Mouse (Mus musculus): ENCODE data around the gene Etaa1. TPM values are rescaled to one million over a fixed set of nuclear protein-coding genes. Genes with fewer than 3 reads are reported as not detected.

The Etaa1 gene
- polyA plus RNA-seq (2015; fragmentation: Nextera tagmentation; extraction: Ambion mirVana) = 11.8 and 13.3 TPM in 2 replicates

- Histone ChIP-seq H3K27ac (peak within 1 kb of the TSS; percentile 96), H3K36me3 (ENCODE audit: poor library complexity, severe bottlenecking) (peaks cover 16% of the 10 kb centered on the region), H3K27me3 (no peaks in the 10 kb centered on the region), H3K4me3 (peak within 1 kb of the TSS; percentile 89), H3K4me2 (peak within 1 kb of the TSS; percentile 69), H3K9me3 (replicated peaks) (no peaks in the 10 kb centered on the region), H3K4me1 (peaks cover 18% of the 10 kb centered on the region), H3K9ac (peak within 1 kb of the TSS; percentile 84)
- peak; percentile 100 for ATAC-seq
- WGBS = under 1% methylated on average over 61 of the region's 69 CpGs
Observed at GRCm38 (mm10) chr11:17953231-17954134, at the start of gene Etaa1. Gene Etaa1 (minus strand): TSS chr11:17953875.

- H3K36me3 ChIP-seq (ENCODE audit: poor library complexity, severe bottlenecking) = no peaks in the 10 kb centered on the region
- 92% methylated on average over 3 of the region's 3 CpGs for WGBS
- H3K27me3 ChIP-seq = no peaks in the 10 kb centered on the region
- peak; percentile 19; the same call in 1 of the 2 replicates for ATAC-seq
- no peak overlapping the region for H3K9ac ChIP-seq
- H3K4me1 ChIP-seq = no peaks in the 10 kb centered on the region
- no peak overlapping the region for H3K4me3 ChIP-seq
- no peaks in the 10 kb centered on the region for H3K9me3 ChIP-seq (replicated peaks)
- H3K4me2 ChIP-seq = no peak overlapping the region
- no peak overlapping the region for H3K27ac ChIP-seq
Observed at GRCm38 (mm10) chr11:17994151-17994550, 40.5 kb upstream of the Etaa1 start.

- 89% methylated on average over 9 of the region's 9 CpGs for WGBS
- no peak for ATAC-seq
- H3K36me3 ChIP-seq (ENCODE audit: poor library complexity, severe bottlenecking) = no peaks in the 10 kb centered on the region
Observed at GRCm38 (mm10) chr11:17992311-17992710, 38.6 kb upstream of the Etaa1 start.

GRCm38 (mm10) chr11:17983331-17983730 is 29.7 kb upstream of the Etaa1 start:
- H3K27ac ChIP-seq = no peak overlapping the region
- no peaks in the 10 kb centered on the region for H3K27me3 ChIP-seq
- no peaks in the 10 kb centered on the region for H3K4me1 ChIP-seq
- no peaks in the 10 kb centered on the region for H3K9me3 ChIP-seq (replicated peaks)
- no peak overlapping the region for H3K4me3 ChIP-seq
- no peak for ATAC-seq
- no peaks in the 10 kb centered on the region for H3K36me3 ChIP-seq (ENCODE audit: poor library complexity, severe bottlenecking)
- WGBS = 82% methylated on average over 2 of the region's 2 CpGs
- no peak overlapping the region for H3K4me2 ChIP-seq
- no peak overlapping the region for H3K9ac ChIP-seq

More at GRCm38 (mm10) chr11:17992311-17992710, 38.6 kb upstream of the Etaa1 start:
- H3K4me3 ChIP-seq = no peak overlapping the region
- H3K27ac ChIP-seq = no peak overlapping the region
- no peaks in the 10 kb centered on the region for H3K27me3 ChIP-seq
- H3K4me2 ChIP-seq = no peak overlapping the region
- no peaks in the 10 kb centered on the region for H3K9me3 ChIP-seq (replicated peaks)
- no peak overlapping the region for H3K9ac ChIP-seq
- no peaks in the 10 kb centered on the region for H3K4me1 ChIP-seq

- 74% methylated on average over 4 of the region's 4 CpGs for WGBS
- Histone ChIP-seq H3K9ac (no peak overlapping the region), H3K4me2 (no peak overlapping the region), H3K36me3 (ENCODE audit: poor library complexity, severe bottlenecking) (no peaks in the 10 kb centered on the region), H3K4me1 (no peaks in the 10 kb centered on the region), H3K9me3 (replicated peaks) (no peaks in the 10 kb centered on the region), H3K27ac (no peak overlapping the region), H3K27me3 (no peaks in the 10 kb centered on the region), H3K4me3 (no peak overlapping the region)
- no peak for ATAC-seq
Observed at GRCm38 (mm10) chr11:17981246-17981645, 27.6 kb upstream of the Etaa1 start.

GRCm38 (mm10) chr11:17975581-17975980 is 21.9 kb upstream of the Etaa1 start:
- Histone ChIP-seq H3K36me3 (ENCODE audit: poor library complexity, severe bottlenecking) (no peaks in the 10 kb centered on the region), H3K4me3 (no peak overlapping the region), H3K27me3 (no peaks in the 10 kb centered on the region), H3K9ac (no peak overlapping the region), H3K4me2 (no peak overlapping the region), H3K4me1 (no peaks in the 10 kb centered on the region), H3K27ac (no peak overlapping the region), H3K9me3 (replicated peaks) (no peaks in the 10 kb centered on the region)
- WGBS = 87% methylated on average over 3 of the region's 3 CpGs
- ATAC-seq = no peak

- Histone ChIP-seq H3K4me1 (peaks cover 18% of the 10 kb centered on the region), H3K36me3 (ENCODE audit: poor library complexity, severe bottlenecking) (peaks cover 17% of the 10 kb centered on the region), H3K9ac (peak overlapping the region; percentile 84), H3K27ac (peak overlapping the region; percentile 96; the same call in 1 of the 2 replicates), H3K4me2 (peak overlapping the region; percentile 69), H3K27me3 (no peaks in the 10 kb centered on the region), H3K9me3 (replicated peaks) (no peaks in the 10 kb centered on the region), H3K4me3 (peak overlapping the region; percentile 89)
- 4% methylated on average over 3 of the region's 3 CpGs for WGBS
- no peak for ATAC-seq
Observed at GRCm38 (mm10) chr11:17952791-17953190, 884 bp downstream of the Etaa1 start.

GRCm38 (mm10) chr11:17951336-17951735 is 2.3 kb downstream of the Etaa1 start:
- Histone ChIP-seq H3K9me3 (replicated peaks) (no peaks in the 10 kb centered on the region), H3K4me3 (no peak overlapping the region), H3K27me3 (no peaks in the 10 kb centered on the region), H3K4me1 (peaks cover 18% of the 10 kb centered on the region), H3K9ac (no peak overlapping the region), H3K27ac (peak overlapping the region; percentile 63), H3K4me2 (peak overlapping the region; percentile 20), H3K36me3 (ENCODE audit: poor library complexity, severe bottlenecking) (peaks cover 31% of the 10 kb centered on the region)
- peak; percentile 7; the same call in 1 of the 2 replicates for ATAC-seq
- WGBS = 68% methylated on average over 3 of the region's 3 CpGs

GRCm38 (mm10) chr11:17939168-17939567 is 14.5 kb downstream of the Etaa1 start:
- Histone ChIP-seq H3K27me3 (no peaks in the 10 kb centered on the region), H3K9ac (no peak overlapping the region), H3K4me3 (no peak overlapping the region), H3K9me3 (replicated peaks) (no peaks in the 10 kb centered on the region), H3K27ac (no peak overlapping the region), H3K4me1 (peaks cover under 1% of the 10 kb centered on the region; the same call in 1 of the 2 replicates), H3K4me2 (no peak overlapping the region), H3K36me3 (ENCODE audit: poor library complexity, severe bottlenecking) (peaks cover 13% of the 10 kb centered on the region)
- 94% methylated on average over 1 of the region's 1 CpGs for WGBS
- no peak for ATAC-seq

- Histone ChIP-seq H3K4me1 (no peaks in the 10 kb centered on the region), H3K4me2 (no peak overlapping the region), H3K9ac (no peak overlapping the region), H3K4me3 (no peak overlapping the region), H3K36me3 (ENCODE audit: poor library complexity, severe bottlenecking) (peaks cover 12% of the 10 kb centered on the region), H3K27ac (no peak overlapping the region), H3K27me3 (no peaks in the 10 kb centered on the region), H3K9me3 (replicated peaks) (no peaks in the 10 kb centered on the region)
- ATAC-seq = no peak
Observed at GRCm38 (mm10) chr11:17937931-17938330, 15.7 kb downstream of the Etaa1 start.

GRCm38 (mm10) chr11:17917905-17918304 is 35.8 kb downstream of the Etaa1 start:
- H3K9ac ChIP-seq = no peak overlapping the region
- no peaks in the 10 kb centered on the region for H3K36me3 ChIP-seq (ENCODE audit: poor library complexity, severe bottlenecking)
- H3K27ac ChIP-seq = no peak overlapping the region
- 68% methylated on average over 4 of the region's 4 CpGs for WGBS
- no peaks in the 10 kb centered on the region for H3K27me3 ChIP-seq
- H3K4me1 ChIP-seq = no peaks in the 10 kb centered on the region
- H3K9me3 ChIP-seq (replicated peaks) = no peaks in the 10 kb centered on the region
- H3K4me3 ChIP-seq = no peak overlapping the region
- ATAC-seq = no peak
- no peak overlapping the region for H3K4me2 ChIP-seq

GRCm38 (mm10) chr11:17917101-17917500 is 36.6 kb downstream of the Etaa1 start:
- H3K4me2 ChIP-seq = no peak overlapping the region
- no peak overlapping the region for H3K9ac ChIP-seq
- H3K27ac ChIP-seq = no peak overlapping the region
- no peaks in the 10 kb centered on the region for H3K9me3 ChIP-seq (replicated peaks)
- 91% methylated on average over 5 of the region's 5 CpGs for WGBS
- H3K27me3 ChIP-seq = no peaks in the 10 kb centered on the region
- H3K4me3 ChIP-seq = no peak overlapping the region
- H3K36me3 ChIP-seq (ENCODE audit: poor library complexity, severe bottlenecking) = no peaks in the 10 kb centered on the region
- H3K4me1 ChIP-seq = no peaks in the 10 kb centered on the region
- no peak for ATAC-seq
